Mouse (Mus musculus): ENCODE data around the gene Snx14. TPM values are rescaled to one million over a fixed set of nuclear protein-coding genes. Genes with fewer than 3 reads are reported as not detected.

Gene Snx14
- polyA plus RNA-seq (2014; fragmentation: Illumina TruSeq; extraction: RNeasy Lipid Tissue Mini Kit (QIAGEN cat#74804); ENCODE audit: low read depth, low replicate concordance) = 81.2 TPM

DNA sequence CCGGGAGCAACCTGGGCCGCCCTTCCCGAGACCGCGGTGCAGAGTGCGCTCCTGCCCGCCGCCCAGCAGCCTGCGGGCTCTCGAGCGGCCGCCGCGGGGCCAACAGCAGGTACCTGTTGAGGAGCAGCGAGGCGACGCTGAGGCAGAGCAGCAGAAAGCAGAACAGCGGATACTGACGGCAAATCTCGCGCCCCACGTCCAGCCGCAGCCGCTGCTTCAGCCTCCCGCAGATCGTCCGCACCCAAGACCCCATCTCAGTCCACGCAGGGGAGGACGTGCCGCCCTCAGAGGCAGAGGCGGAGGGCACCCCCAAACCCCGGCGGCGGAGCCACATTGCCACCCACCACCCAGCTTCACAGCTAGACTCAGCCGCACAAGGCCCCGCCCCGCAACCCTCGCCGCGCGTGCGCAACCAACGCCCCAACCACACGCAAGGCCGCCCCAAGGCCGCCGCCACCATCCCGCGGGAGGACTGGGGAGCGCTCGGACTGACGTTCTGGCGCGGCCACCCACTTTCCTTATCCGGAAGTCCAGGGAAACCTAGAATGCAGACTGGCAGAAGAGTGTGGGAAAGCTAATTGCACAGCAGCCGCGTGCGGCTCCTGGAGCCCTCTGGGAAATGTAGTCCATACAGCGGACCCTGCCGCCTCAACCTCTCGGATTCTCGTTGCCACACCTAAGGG is at the start of gene Snx14:
TSS of gene Snx14 (minus strand) at position 404 of the 683 bp plus-strand sequence.

GRCm38 (mm10) chr9:88482230-88482828 is 43.6 kb upstream of the Snx14 start, which contains the start of gene Syncrip:
TSS of gene Syncrip (minus strand) at chr9:88482574.

DNA sequence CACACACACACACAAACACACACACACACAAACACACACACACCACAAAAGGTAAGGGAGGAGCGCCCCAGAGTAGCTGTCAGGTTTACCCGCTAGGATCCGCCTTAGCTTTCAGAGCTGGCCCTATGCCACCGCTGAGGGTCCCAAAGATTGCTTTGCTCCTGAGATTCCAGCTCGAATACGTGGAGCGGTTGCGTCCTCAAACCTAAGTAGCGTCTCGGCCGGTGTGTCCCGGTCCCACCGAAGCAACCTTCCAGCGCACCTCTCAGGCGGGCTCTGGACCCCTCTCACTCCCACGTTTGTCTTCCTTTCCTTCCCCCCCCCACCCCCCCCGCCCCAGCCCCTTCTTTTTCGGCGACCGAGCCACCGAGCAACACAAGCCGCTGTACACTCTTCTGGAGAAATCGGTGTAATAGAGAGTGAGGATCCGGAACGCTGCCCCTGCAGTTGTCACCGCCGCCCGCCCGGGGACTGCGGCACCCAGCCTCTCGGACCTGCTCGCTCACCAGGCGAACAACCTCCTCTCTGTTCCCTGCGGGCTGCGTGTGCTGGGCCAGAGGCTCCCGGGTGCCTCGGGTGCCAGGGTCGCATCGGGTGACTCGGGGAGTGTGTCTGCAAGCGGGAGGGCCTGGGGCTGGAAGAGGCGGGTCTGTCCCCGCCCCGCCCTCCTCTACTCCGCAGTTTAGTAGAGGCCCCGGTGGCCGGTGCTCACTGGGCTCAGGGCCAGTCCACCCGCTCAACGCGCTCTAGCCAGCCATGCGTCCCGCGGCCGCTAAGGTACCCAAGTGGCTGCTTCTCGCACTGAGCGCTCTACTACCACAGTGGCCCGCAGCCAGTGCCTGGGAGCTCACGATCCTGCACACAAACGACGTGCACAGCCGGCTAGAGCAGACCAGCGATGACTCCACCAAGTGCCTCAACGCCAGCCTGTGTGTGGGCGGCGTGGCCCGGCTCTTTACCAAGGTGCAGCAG is 111.5 kb downstream of the Snx14 start, which contains the start of gene Nt5e:
TSS of gene Nt5e (plus strand) at position 268 of the 972 bp plus-strand sequence.

Other genes starting within 250 kb of the Snx14 start
- gene Nt5e, start 111.8 kb downstream of the Snx14 start, polyA plus RNA-seq (2014; fragmentation: Illumina TruSeq; extraction: RNeasy Lipid Tissue Mini Kit (QIAGEN cat#74804); ENCODE audit: low read depth, low replicate concordance) = 102 TPM
- 1.7 TPM for gene Gm20537, start 17.7 kb upstream of the Snx14 start, polyA plus RNA-seq (2014; fragmentation: Illumina TruSeq; extraction: RNeasy Lipid Tissue Mini Kit (QIAGEN cat#74804); ENCODE audit: low read depth, low replicate concordance)
- gene Syncrip, start 43.6 kb upstream of the Snx14 start, polyA plus RNA-seq (2014; fragmentation: Illumina TruSeq; extraction: RNeasy Lipid Tissue Mini Kit (QIAGEN cat#74804); ENCODE audit: low read depth, low replicate concordance) = 165 TPM
- gene Zfp949, start 109.1 kb upstream of the Snx14 start, polyA plus RNA-seq (2014; fragmentation: Illumina TruSeq; extraction: RNeasy Lipid Tissue Mini Kit (QIAGEN cat#74804); ENCODE audit: low read depth, low replicate concordance) = 17.5 TPM
- gene Trim43a, start 141.9 kb upstream of the Snx14 start, polyA plus RNA-seq (2014; fragmentation: Illumina TruSeq; extraction: RNeasy Lipid Tissue Mini Kit (QIAGEN cat#74804); ENCODE audit: low read depth, low replicate concordance) = not detected